Mouse (Mus musculus) heart, postnatal 0 days (tissue): ENCODE measurements around the gene Ippk. TPM values are rescaled to one million over a fixed set of nuclear protein-coding genes. Genes with fewer than 3 reads are reported as not detected.

ENCODE experiments used
- ATAC-seq: fragments of 200-750 bp; cut with Nextera tagmentation; 2 replicates; pipeline ENCODE4 v1.8.0; 2017; ENCODE audit warnings: low read depth, moderate number of reproducible peaks, moderate library complexity; ENCODE audit not compliant: insufficient read depth
- DNase-seq: peaks from one replicate; pipeline ENCODE4 v3.0.0-alpha.2; 2016; ENCODE audit warnings: low spot score
- H3K27ac ChIP-seq: fragments of 300-500 bp; sonication (generic); 2 replicates; pipeline ENCODE4 v1.5.1; 2014; ENCODE audit warnings: low read depth, mild to moderate bottlenecking
- H3K27me3 ChIP-seq: fragments of 300-500 bp; sonication (generic); 2 replicates; pipeline ENCODE4 v1.6.1; 2014; ENCODE audit warnings: low read length, mixed read lengths; ENCODE audit not compliant: control insufficient read depth, insufficient read depth
- H3K36me3 ChIP-seq: fragments of 300-500 bp; sonication (generic); replicated peaks from 2 replicates; pipeline ENCODE4 v1.6.1; 2014; ENCODE audit warnings: low read length, mixed read lengths; ENCODE audit not compliant: control insufficient read depth, insufficient read depth
- H3K4me1 ChIP-seq: fragments of 300-500 bp; sonication (generic); 2 replicates; pipeline ENCODE4 v1.6.1; 2014; ENCODE audit warnings: antibody characterized with exemption; ENCODE audit not compliant: control insufficient read depth, insufficient read depth
- H3K4me2 ChIP-seq: fragments of 300-500 bp; sonication (generic); 2 replicates; pipeline ENCODE4 v1.6.1; 2014; ENCODE audit warnings: low read depth, mild to moderate bottlenecking, low read length, moderate library complexity
- H3K4me3 ChIP-seq: fragments of 300-500 bp; sonication (generic); 2 replicates; pipeline ENCODE4 v1.5.1; 2014; ENCODE audit warnings: low read depth, low read length
- H3K9ac ChIP-seq: fragments of 300-500 bp; sonication (generic); replicated peaks from 2 replicates; pipeline ENCODE4 v1.6.1; 2014; ENCODE audit warnings: low read depth, low read length, mixed read lengths
- H3K9me3 ChIP-seq: fragments of 300-500 bp; sonication (generic); replicated peaks from 2 replicates; pipeline ENCODE4 v1.6.1; 2016; ENCODE audit warnings: low read length; ENCODE audit not compliant: control insufficient read depth
- CTCF ChIP-seq: IDR thresholded peaks from 2 replicates; pipeline ENCODE4 v1.5.1; 2016; ENCODE audit warnings: antibody characterized with exemption, control low read depth, low read depth
- EP300 ChIP-seq: IDR thresholded peaks from 2 replicates; pipeline ENCODE4 v1.6.1; 2016; ENCODE audit warnings: antibody characterized with exemption, low read depth
- WGBS: fragments of 180-500 bp; shearing (Covaris S2); extraction: QIAGEN DNeasy Blood & Tissue Kit; methylation state at CpG from one replicate; pipeline ENCODE4 v1.1.7; 2014; 5-methylcytosine and 5-hydroxymethylcytosine counted together
- polyA plus RNA-seq: library from polyadenylated mRNA; unstranded; fragments of >200 nt; fragmentation: Nextera tagmentation; extraction: Ambion mirVana; gene quantifications from 2 replicates; pipeline ENCODE4 v1.2.1, GENCODE M21; 2015
- total RNA-seq: library from RNA; depleted of rRNA; stranded (reverse); fragments of >200 nt; gene quantifications from 2 replicates; pipeline ENCODE4 v1.2.3, GENCODE M21; 2014; ENCODE audit warnings: low replicate concordance

Ippk gene
- total and polyA plus RNA-seq, 2 experiments from 2014 or later: 8.0 to 9.3 TPM

DNA sequence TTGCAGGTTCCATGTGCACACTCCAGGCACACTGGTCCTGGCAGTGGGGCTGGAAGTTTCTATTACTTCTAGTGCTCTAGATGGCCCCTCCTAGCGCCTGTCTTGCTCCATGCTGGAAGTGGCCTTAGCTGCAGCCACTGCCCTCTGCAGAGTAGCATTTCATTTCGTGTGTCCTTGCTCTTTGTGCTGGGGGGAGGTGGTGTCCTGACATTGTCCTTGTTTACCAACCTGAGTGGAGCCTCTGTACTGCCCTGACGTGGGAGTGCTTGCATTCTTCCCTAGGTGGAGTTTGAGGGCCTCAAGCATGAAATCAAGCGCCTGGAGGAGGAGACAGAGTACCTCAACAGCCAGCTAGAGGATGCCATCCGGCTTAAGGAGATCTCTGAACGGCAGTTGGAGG lies 43.4 kb upstream of the Ippk start:
- Histone ChIP-seq H3K36me3 (peaks cover 79% of the 10 kb centered on the region), H3K9me3 (no peaks in the 10 kb centered on the region), H3K27me3 (no peaks in the 10 kb centered on the region), H3K4me1 (no peaks in the 10 kb centered on the region), H3K4me3 (no peak overlapping the region), H3K9ac (no peak overlapping the region), H3K4me2 (no peak overlapping the region), H3K27ac (no peak overlapping the region)
- WGBS: 73% methylated on average over 6 of the region's 6 CpGs
- ATAC-seq (no peak), DNase-seq (no peak)
- TF ChIP-seq EP300 (no peak), CTCF (no peak)

DNA sequence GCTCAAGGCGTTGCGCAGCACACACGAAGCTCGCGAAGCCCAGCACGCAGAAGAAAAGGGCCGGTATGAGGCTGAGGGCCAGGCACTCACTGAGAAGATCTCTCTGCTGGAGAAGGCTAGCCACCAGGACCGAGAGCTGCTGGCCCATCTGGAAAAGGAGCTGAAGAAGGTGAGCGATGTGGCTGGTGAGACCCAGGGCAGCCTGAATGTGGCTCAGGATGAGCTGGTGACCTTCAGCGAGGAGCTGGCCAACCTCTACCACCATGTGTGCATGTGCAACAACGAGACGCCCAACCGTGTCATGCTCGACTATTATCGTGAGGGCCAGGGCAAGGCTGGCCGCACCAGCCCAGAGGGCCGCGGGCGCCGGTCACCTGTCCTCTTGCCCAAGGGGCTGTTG lies 41.7 kb upstream of the Ippk start:
- Histone ChIP-seq H3K4me2 (no peak overlapping the region), H3K4me3 (no peak overlapping the region), H3K9me3 (no peaks in the 10 kb centered on the region), H3K27ac (no peak overlapping the region), H3K4me1 (no peaks in the 10 kb centered on the region), H3K27me3 (no peaks in the 10 kb centered on the region), H3K9ac (no peak overlapping the region), H3K36me3 (peaks cover 96% of the 10 kb centered on the region)
- 90% methylated on average over 20 of the region's 20 CpGs for WGBS
- ATAC-seq: no peak
- TF ChIP-seq EP300 (no peak), CTCF (no peak)
- DNase-seq: no peak

DNA sequence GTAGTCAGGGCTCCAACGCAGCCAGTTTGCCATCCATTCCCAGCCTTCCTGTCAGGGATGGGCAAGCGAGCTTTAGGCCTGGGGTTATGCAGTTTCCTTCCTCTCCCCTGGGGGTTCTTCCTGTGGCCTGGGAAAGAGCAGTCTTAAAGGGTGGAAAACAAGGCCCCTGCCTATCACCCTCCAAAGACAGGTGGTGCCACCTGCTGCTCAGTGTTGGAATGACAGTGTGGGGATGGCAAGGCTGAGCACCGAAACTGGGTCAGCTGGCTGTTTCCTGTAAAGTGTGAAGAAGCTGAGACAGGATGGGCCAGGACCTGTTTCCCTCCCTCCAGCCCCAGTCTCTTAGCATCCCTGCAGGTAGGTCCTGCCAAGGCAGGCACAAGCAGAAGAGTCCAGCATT lies 39.8 kb upstream of the Ippk start:
- DNase-seq: peak; percentile 82
- H3K9me3 ChIP-seq: no peaks in the 10 kb centered on the region
- H3K4me3 ChIP-seq: no peak overlapping the region
- WGBS: 30% methylated on average over 3 of the region's 3 CpGs
- H3K27ac ChIP-seq: peak overlapping the region; percentile 52
- peaks cover 95% of the 10 kb centered on the region for H3K36me3 ChIP-seq
- ATAC-seq: peak; percentile 80
- no peak overlapping the region for H3K4me2 ChIP-seq
- H3K9ac ChIP-seq: no peak overlapping the region
- H3K27me3 ChIP-seq: no peaks in the 10 kb centered on the region
- H3K4me1 ChIP-seq: no peaks in the 10 kb centered on the region
- TF ChIP-seq EP300: 0 out of 2 replicates have a peak, but pooled peaks have one; percentile 34
- TF ChIP-seq CTCF: peak; percentile 98

DNA sequence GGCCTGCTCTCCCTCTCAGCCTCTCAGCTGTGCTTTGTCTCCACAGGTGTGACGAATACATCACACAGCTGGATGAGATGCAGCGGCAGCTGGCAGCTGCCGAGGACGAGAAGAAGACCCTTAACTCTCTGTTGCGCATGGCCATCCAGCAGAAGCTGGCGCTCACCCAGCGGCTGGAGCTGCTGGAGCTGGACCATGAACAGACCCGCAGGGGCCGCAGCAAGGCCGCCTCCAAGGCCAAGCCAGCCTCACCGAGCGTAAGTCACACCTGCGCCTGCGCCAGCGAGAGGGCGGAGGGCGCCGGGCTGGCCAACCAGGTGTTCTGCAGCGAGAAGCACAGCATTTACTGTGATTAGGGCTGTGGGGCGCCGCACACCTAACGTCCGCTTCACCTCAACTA lies 38.1 kb upstream of the Ippk start:
- Histone ChIP-seq H3K9me3 (no peaks in the 10 kb centered on the region), H3K36me3 (peaks cover 88% of the 10 kb centered on the region), H3K27ac (no peak overlapping the region), H3K4me2 (no peak overlapping the region), H3K4me1 (no peaks in the 10 kb centered on the region), H3K27me3 (no peaks in the 10 kb centered on the region), H3K9ac (no peak overlapping the region), H3K4me3 (no peak overlapping the region)
- no peak for DNase-seq
- no peak for TF ChIP-seq CTCF
- no peak for TF ChIP-seq EP300
- WGBS: 91% methylated on average over 23 of the region's 23 CpGs
- ATAC-seq: no peak

DNA sequence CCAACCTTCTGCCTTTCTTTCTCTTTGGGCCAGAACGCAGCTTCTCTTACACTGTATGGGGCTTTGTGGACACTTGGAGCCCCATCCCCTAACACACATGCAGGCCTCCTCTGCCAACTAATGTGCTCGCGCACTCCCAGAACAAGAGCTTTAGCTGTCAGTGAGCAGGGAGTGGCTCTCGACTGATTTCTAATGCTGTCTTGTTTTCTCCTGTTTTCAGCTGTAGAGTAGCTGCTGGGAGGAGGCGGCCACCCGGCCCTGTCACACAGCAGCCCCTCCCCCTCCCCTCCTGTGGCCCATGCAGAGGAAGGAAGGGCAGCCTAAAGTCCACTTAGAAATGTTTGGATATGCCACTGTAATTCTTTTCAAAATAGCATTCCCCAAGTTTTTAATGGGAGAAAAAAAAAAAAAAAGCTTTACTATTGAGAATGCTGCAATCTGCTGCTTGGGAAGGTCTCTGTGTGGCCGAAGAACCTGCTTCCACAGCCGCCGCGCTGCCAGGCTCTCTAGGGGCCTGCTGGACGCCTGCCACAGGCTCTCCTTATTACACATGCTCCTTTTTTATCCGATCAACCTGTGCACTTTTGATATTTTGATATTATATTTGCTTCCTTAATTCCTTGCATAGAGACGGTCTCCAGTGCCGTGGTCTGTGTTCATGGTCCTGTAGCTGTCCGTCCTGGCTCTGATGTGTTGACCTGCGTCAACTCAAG lies 36.1 kb upstream of the Ippk start:
- Histone ChIP-seq H3K9ac (no peak overlapping the region), H3K4me1 (no peaks in the 10 kb centered on the region), H3K27ac (no peak overlapping the region), H3K4me2 (no peak overlapping the region), H3K27me3 (no peaks in the 10 kb centered on the region), H3K4me3 (no peak overlapping the region), H3K9me3 (no peaks in the 10 kb centered on the region), H3K36me3 (peaks cover 72% of the 10 kb centered on the region)
- TF ChIP-seq CTCF: no peak
- TF ChIP-seq EP300: no peak
- DNase-seq (no peak), ATAC-seq (no peak)
- 67% methylated on average over 16 of the region's 16 CpGs for WGBS

DNA sequence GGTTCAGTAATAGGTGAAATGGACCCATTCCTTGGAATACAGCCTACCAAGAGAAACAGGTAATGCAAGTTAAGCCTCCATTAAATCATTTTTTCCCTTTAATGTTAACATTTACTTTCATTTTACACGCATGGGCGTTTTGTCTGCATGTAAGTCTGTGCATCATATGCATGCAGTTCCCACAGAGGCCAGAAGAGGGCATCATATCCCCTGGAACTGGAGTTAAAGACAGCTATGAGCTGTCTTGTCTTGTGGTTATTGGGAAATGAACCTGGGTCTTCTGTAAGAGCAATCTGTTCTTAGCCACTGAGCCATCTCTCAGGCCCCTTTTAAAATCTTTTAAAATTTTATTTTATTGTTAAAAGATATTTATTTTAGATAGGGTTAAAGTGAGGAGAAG lies 29.7 kb upstream of the Ippk start:
- no peak for DNase-seq
- Histone ChIP-seq H3K36me3 (peaks cover 13% of the 10 kb centered on the region), H3K27me3 (no peaks in the 10 kb centered on the region), H3K9me3 (no peaks in the 10 kb centered on the region), H3K27ac (no peak overlapping the region), H3K4me2 (no peak overlapping the region), H3K9ac (no peak overlapping the region), H3K4me3 (no peak overlapping the region), H3K4me1 (no peaks in the 10 kb centered on the region)
- ATAC-seq: no peak
- TF ChIP-seq EP300 (no peak), CTCF (peak; percentile 39)
- 94% methylated on average over 2 of the region's 2 CpGs for WGBS
